Mouse (Mus musculus): ENCODE measurements around the gene Dcaf12l1. TPM values are rescaled to one million over a fixed set of nuclear protein-coding genes. Genes with fewer than 3 reads are reported as not detected.
A peak's percentile ranks its signal among the peaks of the same experiment; 100 is the strongest.
"Not testable (repeated sequence)": the region's sequence is repeated elsewhere in the genome, so short reads cannot be mapped to it uniquely, and the experiment has no call there.

The Dcaf12l1 gene
- 7.1 and 8.0 TPM in 2 replicates for polyA plus RNA-seq (2014; fragmentation: Nextera tagmentation; extraction: Ambion mirVana)

DNA sequence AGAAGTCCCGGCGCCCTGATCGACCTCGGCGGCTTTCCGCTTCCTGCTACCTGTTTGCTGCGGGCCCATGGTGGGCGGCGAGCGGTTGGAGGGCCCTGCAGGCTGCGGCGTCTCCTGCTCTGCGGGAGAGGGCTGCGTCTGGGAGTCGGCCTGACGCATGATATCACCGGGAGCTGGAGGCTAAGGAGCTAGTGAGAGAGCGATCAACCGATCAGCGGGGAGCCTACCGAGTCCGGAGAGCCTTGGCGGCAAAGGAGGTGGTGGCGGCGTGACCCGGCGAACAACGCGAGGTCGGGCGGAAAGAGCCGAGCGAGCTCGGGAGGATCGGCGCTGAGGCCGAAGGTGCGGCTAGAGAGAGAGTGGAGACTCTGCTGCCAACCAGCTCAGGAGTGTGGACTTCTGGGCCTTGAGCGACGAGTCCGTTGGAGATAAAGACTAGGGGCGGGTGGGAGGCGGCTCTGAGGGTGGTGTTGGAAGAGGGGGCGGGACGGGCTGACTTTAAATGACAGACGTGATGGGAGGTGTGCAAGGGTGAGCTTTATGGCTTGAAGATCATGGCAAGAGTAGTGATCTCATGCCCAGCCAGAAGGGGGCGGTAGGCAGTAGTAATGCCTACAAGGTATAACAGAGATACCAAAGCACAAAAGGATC is at the start of gene Dcaf12l1:
Gene Dcaf12l1 (minus strand): TSS at position 437 of the 651 bp plus-strand sequence.
- H3K27me3 ChIP-seq (ENCODE audit: control insufficient read depth, insufficient read depth, low read length), result no peaks in the 10 kb centered on the region
- WGBS, result 28% methylated on average over 42 of the region's 47 CpGs
- H3K9ac ChIP-seq (ENCODE audit: low read length), result peak within 1 kb of the TSS; percentile 50
- H3K36me3 ChIP-seq (ENCODE audit: control insufficient read depth, insufficient read depth, low read length), result no peaks in the 10 kb centered on the region
- H3K27ac ChIP-seq (ENCODE audit: low read depth, low read length), result no peak within 1 kb of the TSS
- H3K4me3 ChIP-seq (ENCODE audit: low read depth, low read length), result peak within 1 kb of the TSS; percentile 40
- DNase-seq (ENCODE audit: low spot score) (peak; percentile 76), ATAC-seq (replicated peaks; ENCODE audit: low FRiP score) (peak; percentile 93)
- no peaks in the 10 kb centered on the region for H3K9me3 ChIP-seq (ENCODE audit: control insufficient read depth, low read length)
- peak within 1 kb of the TSS; percentile 73 for H3K4me2 ChIP-seq (ENCODE audit: low read depth, low read length, severe bottlenecking)
- H3K4me1 ChIP-seq (replicated peaks; ENCODE audit: control insufficient read depth, insufficient read depth, low read length), result no peaks in the 10 kb centered on the region

DNA sequence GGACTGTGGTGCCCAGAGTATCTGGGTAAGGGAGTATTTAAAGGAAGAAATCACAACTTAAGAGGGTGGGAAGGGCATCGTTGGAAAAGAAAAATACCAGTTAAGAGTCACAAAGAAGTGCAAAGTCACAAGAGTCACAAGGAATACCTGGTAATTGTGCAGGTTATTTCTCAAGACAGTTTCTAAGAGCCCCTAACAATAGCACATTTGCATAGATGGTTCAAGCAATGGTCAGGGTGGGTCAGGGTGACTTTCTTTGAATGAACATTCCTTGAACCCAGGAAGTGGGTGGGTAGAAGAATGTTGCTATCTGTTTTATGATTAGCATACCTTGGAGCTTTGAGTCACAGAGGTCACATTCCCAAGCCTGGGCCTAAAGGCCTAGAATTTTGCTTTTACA is 19.4 kb upstream of the Dcaf12l1 start:
- not testable (repeated sequence) for H3K9ac ChIP-seq (ENCODE audit: low read length); DNase-seq (ENCODE audit: low spot score); H3K27me3 ChIP-seq (ENCODE audit: control insufficient read depth, insufficient read depth, low read length); H3K4me3 ChIP-seq (ENCODE audit: low read depth, low read length); H3K4me1 ChIP-seq (replicated peaks; ENCODE audit: control insufficient read depth, insufficient read depth, low read length); ATAC-seq (replicated peaks; ENCODE audit: low FRiP score); H3K27ac ChIP-seq (ENCODE audit: low read depth, low read length); H3K9me3 ChIP-seq (ENCODE audit: control insufficient read depth, low read length); H3K36me3 ChIP-seq (ENCODE audit: control insufficient read depth, insufficient read depth, low read length); H3K4me2 ChIP-seq (ENCODE audit: low read depth, low read length, severe bottlenecking)
- 71% methylated on average over 1 of the region's 1 CpGs for WGBS

DNA sequence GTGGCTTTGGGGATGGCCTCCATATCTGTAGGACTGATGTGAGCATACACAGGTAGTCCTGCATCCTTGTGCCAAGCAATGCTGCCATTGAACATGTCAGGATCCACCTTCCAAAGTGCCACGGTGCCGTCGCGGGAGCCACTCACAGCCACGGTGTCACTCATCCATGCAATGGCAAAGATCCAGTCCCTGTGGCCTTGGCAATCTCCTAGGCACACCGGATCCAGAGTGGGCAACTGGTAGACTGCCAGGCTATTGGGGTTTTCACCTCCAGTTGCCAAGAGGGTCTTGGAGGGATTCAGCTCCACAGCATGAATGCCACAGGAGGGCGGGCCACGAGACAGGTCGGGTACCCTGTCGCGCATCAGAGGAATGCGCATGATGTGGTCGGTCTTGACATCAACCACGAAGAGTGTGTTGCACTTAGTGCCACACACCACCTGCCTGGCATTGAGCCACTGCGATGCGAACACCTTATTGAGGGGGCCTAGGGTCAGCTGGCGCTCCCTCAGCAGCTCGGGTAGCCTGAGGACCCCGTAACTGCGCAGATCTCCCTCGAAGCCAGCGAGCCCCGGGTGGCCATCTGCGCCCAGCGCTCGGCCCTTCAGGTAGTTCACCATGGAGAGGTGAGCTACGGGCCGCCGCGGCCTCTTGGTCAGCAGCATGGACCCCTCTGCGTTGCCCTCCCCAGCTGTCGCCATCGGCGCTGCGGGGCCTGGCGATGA is 799 bp downstream of the Dcaf12l1 start:
- Histone ChIP-seq H3K9ac (ENCODE audit: low read length) (peak overlapping the region; percentile 50), H3K4me2 (ENCODE audit: low read depth, low read length, severe bottlenecking) (peak overlapping the region; percentile 73), H3K27me3 (ENCODE audit: control insufficient read depth, insufficient read depth, low read length) (no peaks in the 10 kb centered on the region), H3K4me3 (ENCODE audit: low read depth, low read length) (peak overlapping the region; percentile 40), H3K36me3 (ENCODE audit: control insufficient read depth, insufficient read depth, low read length) (no peaks in the 10 kb centered on the region), H3K4me1 (replicated peaks; ENCODE audit: control insufficient read depth, insufficient read depth, low read length) (no peaks in the 10 kb centered on the region), H3K9me3 (ENCODE audit: control insufficient read depth, low read length) (no peaks in the 10 kb centered on the region), H3K27ac (ENCODE audit: low read depth, low read length) (no peak overlapping the region)
- DNase-seq (ENCODE audit: low spot score) (peak; percentile 48), ATAC-seq (replicated peaks; ENCODE audit: low FRiP score) (peak; percentile 63)
- WGBS, result 36% methylated on average over 33 of the region's 36 CpGs

Data from forebrain, embryonic 11.5 days (tissue).